Mouse (Mus musculus): ENCODE measurements around the gene Siglec1. TPM values are rescaled to one million over a fixed set of nuclear protein-coding genes. Genes with fewer than 3 reads are reported as not detected.

Gene Siglec1
- polyA plus RNA-seq, 1 experiment from 2014 or later = 0.13 TPM

GRCm38 (mm10) chr2:131061607-131062006, 25.0 kb downstream of the Siglec1 start:
- 64% methylated on average over 5 of the region's 5 CpGs for WGBS
- H3K27me3 ChIP-seq = peaks cover 63% of the 10 kb centered on the region

GRCm38 (mm10) chr2:131060784-131061183, 25.8 kb downstream of the Siglec1 start:
- Histone ChIP-seq H3K4me3 (replicated peaks) (no peak overlapping the region), H3K27ac (peak overlapping the region; percentile 82), H3K4me2 (0 out of 2 replicates have a peak overlapping the region, but pooled peaks have one; percentile 15), H3K4me1 (replicated peaks) (peaks cover 45% of the 10 kb centered on the region), H3K9ac (replicated peaks) (no peak overlapping the region), H3K36me3 (no peaks in the 10 kb centered on the region), H3K9me3 (0 out of 2 replicates have a peak, but pooled peaks cover 4% of the 10 kb centered on the region), H3K27me3 (peaks cover 65% of the 10 kb centered on the region)
- ATAC-seq (ENCODE audit: insufficient number of reproducible peaks, insufficient read depth, low FRiP score, low TSS enrichment, low read depth) = no peak; the same call in 1 of the 2 replicates
- 43% methylated on average over 6 of the region's 6 CpGs for WGBS

More at GRCm38 (mm10) chr2:131061607-131062006, 25.0 kb downstream of the Siglec1 start:
- H3K4me2 ChIP-seq = no peak overlapping the region
- no peak overlapping the region for H3K27ac ChIP-seq
- H3K9me3 ChIP-seq = 0 out of 2 replicates have a peak, but pooled peaks cover 4% of the 10 kb centered on the region
- ATAC-seq (ENCODE audit: insufficient number of reproducible peaks, insufficient read depth, low FRiP score, low TSS enrichment, low read depth) = no peak
- peaks cover 39% of the 10 kb centered on the region for H3K4me1 ChIP-seq (replicated peaks)
- no peaks in the 10 kb centered on the region for H3K36me3 ChIP-seq
- H3K9ac ChIP-seq (replicated peaks) = no peak overlapping the region
- H3K4me3 ChIP-seq (replicated peaks) = no peak overlapping the region

- 0 out of 2 replicates have a peak, but pooled peaks cover 4% of the 10 kb centered on the region for H3K9me3 ChIP-seq
- peak overlapping the region; percentile 27 for H3K4me2 ChIP-seq
- peak; percentile 27; the same call in 1 of the 2 replicates for ATAC-seq (ENCODE audit: insufficient number of reproducible peaks, insufficient read depth, low FRiP score, low TSS enrichment, low read depth)
- peak overlapping the region; percentile 82 for H3K27ac ChIP-seq
- H3K4me1 ChIP-seq (replicated peaks) = peaks cover 53% of the 10 kb centered on the region
- no peak overlapping the region for H3K9ac ChIP-seq (replicated peaks)
- H3K4me3 ChIP-seq (replicated peaks) = no peak overlapping the region
- no peaks in the 10 kb centered on the region for H3K36me3 ChIP-seq
- H3K27me3 ChIP-seq = peaks cover 71% of the 10 kb centered on the region
- 56% methylated on average over 9 of the region's 9 CpGs for WGBS
Observed at GRCm38 (mm10) chr2:131059781-131060540, 26.6 kb downstream of the Siglec1 start.

- Histone ChIP-seq H3K27ac (peak overlapping the region; percentile 82), H3K27me3 (peaks cover 71% of the 10 kb centered on the region), H3K4me1 (replicated peaks) (peaks cover 58% of the 10 kb centered on the region)
Observed at GRCm38 (mm10) chr2:131059377-131059776, 27.2 kb downstream of the Siglec1 start.

GRCm38 (mm10) chr2:131058672-131059071, 27.9 kb downstream of the Siglec1 start:
- no peak overlapping the region for H3K4me2 ChIP-seq
- WGBS = 93% methylated on average over 8 of the region's 8 CpGs
- H3K36me3 ChIP-seq = no peaks in the 10 kb centered on the region
- H3K9me3 ChIP-seq = 0 out of 2 replicates have a peak, but pooled peaks cover 4% of the 10 kb centered on the region
- no peak for ATAC-seq (ENCODE audit: insufficient number of reproducible peaks, insufficient read depth, low FRiP score, low TSS enrichment, low read depth)
- no peak overlapping the region for H3K27ac ChIP-seq
- H3K4me1 ChIP-seq (replicated peaks) = peaks cover 65% of the 10 kb centered on the region
- H3K27me3 ChIP-seq = peaks cover 72% of the 10 kb centered on the region
- no peak overlapping the region for H3K4me3 ChIP-seq (replicated peaks)
- no peak overlapping the region for H3K9ac ChIP-seq (replicated peaks)

More at GRCm38 (mm10) chr2:131059377-131059776, 27.2 kb downstream of the Siglec1 start:
- no peak for ATAC-seq (ENCODE audit: insufficient number of reproducible peaks, insufficient read depth, low FRiP score, low TSS enrichment, low read depth)
- Histone ChIP-seq H3K4me2 (peak overlapping the region; percentile 27; the same call in 1 of the 2 replicates), H3K9ac (replicated peaks) (no peak overlapping the region), H3K36me3 (no peaks in the 10 kb centered on the region), H3K4me3 (replicated peaks) (no peak overlapping the region), H3K9me3 (0 out of 2 replicates have a peak, but pooled peaks cover 4% of the 10 kb centered on the region)
- WGBS = 60% methylated on average over 1 of the region's 1 CpGs

- peak overlapping the region; percentile 59 for H3K4me2 ChIP-seq
- no peak for ATAC-seq (ENCODE audit: insufficient number of reproducible peaks, insufficient read depth, low FRiP score, low TSS enrichment, low read depth)
- H3K27me3 ChIP-seq = peaks cover 72% of the 10 kb centered on the region
- H3K9me3 ChIP-seq = no peaks in the 10 kb centered on the region
- H3K4me1 ChIP-seq (replicated peaks) = peaks cover 56% of the 10 kb centered on the region
- no peak overlapping the region for H3K27ac ChIP-seq
- H3K36me3 ChIP-seq = no peaks in the 10 kb centered on the region
- no peak overlapping the region for H3K9ac ChIP-seq (replicated peaks)
- 3% methylated on average over 10 of the region's 10 CpGs for WGBS
- no peak overlapping the region for H3K4me3 ChIP-seq (replicated peaks)
Observed at GRCm38 (mm10) chr2:131056191-131056590, 30.4 kb downstream of the Siglec1 start.

GRCm38 (mm10) chr2:131055631-131056030, 30.9 kb downstream of the Siglec1 start:
- Histone ChIP-seq H3K27me3 (peaks cover 72% of the 10 kb centered on the region), H3K27ac (no peak overlapping the region), H3K4me2 (peak overlapping the region; percentile 59), H3K4me1 (replicated peaks) (peaks cover 51% of the 10 kb centered on the region), H3K9ac (replicated peaks) (no peak overlapping the region), H3K36me3 (no peaks in the 10 kb centered on the region), H3K4me3 (replicated peaks) (0 out of 2 replicates have a peak overlapping the region, but pooled peaks have one; percentile 27), H3K9me3 (no peaks in the 10 kb centered on the region)
- no peak for ATAC-seq (ENCODE audit: insufficient number of reproducible peaks, insufficient read depth, low FRiP score, low TSS enrichment, low read depth)
- 4% methylated on average over 10 of the region's 10 CpGs for WGBS

- peaks cover 42% of the 10 kb centered on the region for H3K4me1 ChIP-seq (replicated peaks)
- H3K36me3 ChIP-seq = no peaks in the 10 kb centered on the region
- peak overlapping the region; percentile 27 for H3K4me3 ChIP-seq (replicated peaks)
- peak overlapping the region; percentile 59 for H3K4me2 ChIP-seq
- 3% methylated on average over 21 of the region's 21 CpGs for WGBS
- H3K27ac ChIP-seq = no peak overlapping the region
- H3K9ac ChIP-seq (replicated peaks) = peak overlapping the region; percentile 47
- no peaks in the 10 kb centered on the region for H3K9me3 ChIP-seq
- ATAC-seq (ENCODE audit: insufficient number of reproducible peaks, insufficient read depth, low FRiP score, low TSS enrichment, low read depth) = 0 out of 2 replicates have a peak, but pooled peaks have one; percentile 29
- H3K27me3 ChIP-seq = peaks cover 78% of the 10 kb centered on the region
Observed at GRCm38 (mm10) chr2:131054646-131055264, 31.8 kb downstream of the Siglec1 start.

GRCm38 (mm10) chr2:131053851-131054645, 32.5 kb downstream of the Siglec1 start:
- peak overlapping the region; percentile 47 for H3K9ac ChIP-seq (replicated peaks)

GRCm38 (mm10) chr2:131052862-131053418, 33.6 kb downstream of the Siglec1 start:
- no peak overlapping the region for H3K27ac ChIP-seq
- no peaks in the 10 kb centered on the region for H3K36me3 ChIP-seq
- no peak overlapping the region for H3K9ac ChIP-seq (replicated peaks)
- H3K9me3 ChIP-seq = no peaks in the 10 kb centered on the region
- ATAC-seq (ENCODE audit: insufficient number of reproducible peaks, insufficient read depth, low FRiP score, low TSS enrichment, low read depth) = no peak
- WGBS = 66% methylated on average over 6 of the region's 6 CpGs
- no peak overlapping the region; the same call in 1 of the 2 replicates for H3K4me2 ChIP-seq
- H3K27me3 ChIP-seq = peaks cover 70% of the 10 kb centered on the region
- H3K4me1 ChIP-seq (replicated peaks) = peaks cover 33% of the 10 kb centered on the region
- H3K4me3 ChIP-seq (replicated peaks) = no peak overlapping the region

More at GRCm38 (mm10) chr2:131053851-131054645, 32.5 kb downstream of the Siglec1 start:
- ATAC-seq (ENCODE audit: insufficient number of reproducible peaks, insufficient read depth, low FRiP score, low TSS enrichment, low read depth) = no peak
- Histone ChIP-seq H3K36me3 (no peaks in the 10 kb centered on the region), H3K9me3 (no peaks in the 10 kb centered on the region), H3K4me2 (peak overlapping the region; percentile 59), H3K4me1 (replicated peaks) (peaks cover 35% of the 10 kb centered on the region), H3K4me3 (replicated peaks) (peak overlapping the region; percentile 27), H3K27me3 (peaks cover 78% of the 10 kb centered on the region), H3K27ac (no peak overlapping the region)
- under 1% methylated on average over 45 of the region's 45 CpGs for WGBS

Data from limb, embryonic 12.5 days (tissue).